Mouse (Mus musculus): Measurements from ENCODE around the gene Nxt1. TPM values are rescaled to one million over a fixed set of nuclear protein-coding genes. Genes with fewer than 3 reads are reported as not detected.

Nxt1 gene
- polyA plus RNA-seq, 1 experiment from 2014 or later, result 131 TPM

DNA sequence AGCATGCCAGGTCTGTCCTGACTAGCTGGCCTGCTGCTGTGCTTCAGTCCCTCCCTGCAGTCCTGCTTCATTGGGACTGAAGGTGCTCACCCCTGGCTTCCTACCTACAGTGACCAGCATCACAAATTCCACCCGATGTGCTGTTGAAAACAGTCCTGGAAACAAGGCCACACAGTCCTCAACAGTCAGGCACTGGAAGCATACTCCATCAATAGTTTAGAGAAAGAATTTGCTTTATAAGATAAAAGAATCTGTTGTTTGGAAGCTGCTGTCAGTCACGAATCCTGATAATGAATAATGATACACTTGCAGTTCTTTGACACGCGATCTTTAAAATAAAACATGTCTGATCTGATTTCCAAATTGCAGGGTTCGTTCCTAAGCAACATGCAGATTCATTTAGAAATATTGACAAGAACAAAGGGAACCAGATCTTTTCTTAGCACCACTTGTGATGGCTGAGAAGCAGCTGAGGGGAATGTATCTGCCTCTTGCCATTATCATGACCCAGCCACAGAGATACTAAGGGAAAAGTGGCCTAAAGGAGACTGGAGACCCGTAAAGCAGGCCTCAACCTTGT lies 27.9 kb upstream of the Nxt1 start:
- Histone ChIP-seq H3K27ac (replicated peaks; ENCODE audit: low read depth, low read length) (no peak overlapping the region), H3K36me3 (replicated peaks; ENCODE audit: control insufficient read depth, insufficient read depth, low read depth, low read length) (no peaks in the 10 kb centered on the region), H3K4me3 (ENCODE audit: low read depth, low read length) (no peak overlapping the region), H3K4me1 (ENCODE audit: control insufficient read depth, insufficient read depth, low read length) (no peaks in the 10 kb centered on the region), H3K9ac (replicated peaks; ENCODE audit: low read length) (no peak overlapping the region), H3K4me2 (ENCODE audit: low read depth, low read length) (no peak overlapping the region), H3K27me3 (ENCODE audit: control insufficient read depth, insufficient read depth, low read length) (no peaks in the 10 kb centered on the region), H3K9me3 (replicated peaks; ENCODE audit: control insufficient read depth, low read length) (no peaks in the 10 kb centered on the region)
- DNase-seq (ENCODE audit: low spot score) (no peak), ATAC-seq (replicated peaks; ENCODE audit: insufficient number of reproducible peaks, low FRiP score, low TSS enrichment, low read depth) (no peak)
- 88% methylated on average over 6 of the region's 6 CpGs for WGBS

DNA sequence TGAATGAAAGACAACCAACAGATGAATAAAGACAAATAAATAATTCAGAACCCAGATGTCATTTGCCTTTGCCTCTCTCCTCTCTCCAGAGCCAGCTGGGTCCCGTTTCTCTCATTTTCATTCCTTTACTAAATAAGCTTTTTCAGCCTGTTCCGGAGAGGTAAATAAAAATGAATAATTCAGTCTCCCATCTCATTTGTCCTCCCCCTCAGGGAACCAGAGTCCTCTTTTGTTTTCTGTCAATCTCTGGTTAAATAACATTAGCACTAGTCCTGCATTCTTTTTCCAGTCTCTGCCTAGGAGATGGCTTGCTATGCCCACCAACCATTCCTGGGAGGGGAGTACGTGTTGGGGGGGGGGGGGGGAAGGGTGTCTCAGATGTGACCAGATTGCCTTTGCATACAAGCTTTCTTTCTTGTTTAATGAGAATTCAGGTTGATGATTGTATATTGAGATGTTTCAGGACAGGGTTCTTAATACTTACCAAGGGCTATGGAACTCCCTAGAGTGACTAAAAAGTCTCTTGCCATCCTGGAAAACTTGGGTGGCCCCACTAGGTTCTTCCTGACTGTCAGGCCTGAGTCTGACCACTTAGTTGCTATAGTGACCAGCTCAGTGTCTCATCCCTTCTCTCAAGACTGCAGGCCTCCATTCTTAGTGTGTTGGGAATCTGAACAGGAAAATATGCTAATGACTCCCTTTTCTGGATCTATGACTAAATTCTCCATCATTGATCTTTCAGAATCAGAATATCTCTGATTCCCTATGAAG lies 21.6 kb upstream of the Nxt1 start:
- H3K4me1 ChIP-seq (ENCODE audit: control insufficient read depth, insufficient read depth, low read length), result no peaks in the 10 kb centered on the region
- no peaks in the 10 kb centered on the region for H3K9me3 ChIP-seq (replicated peaks; ENCODE audit: control insufficient read depth, low read length)
- no peak overlapping the region for H3K27ac ChIP-seq (replicated peaks; ENCODE audit: low read depth, low read length)
- no peaks in the 10 kb centered on the region for H3K27me3 ChIP-seq (ENCODE audit: control insufficient read depth, insufficient read depth, low read length)
- ATAC-seq (replicated peaks; ENCODE audit: insufficient number of reproducible peaks, low FRiP score, low TSS enrichment, low read depth) (0 out of 2 replicates have a peak, but pooled peaks have one; percentile 45), DNase-seq (ENCODE audit: low spot score) (no peak)
- no peak overlapping the region for H3K4me2 ChIP-seq (ENCODE audit: low read depth, low read length)
- no peak overlapping the region for H3K4me3 ChIP-seq (ENCODE audit: low read depth, low read length)
- 35% methylated on average over 3 of the region's 3 CpGs for WGBS
- no peaks in the 10 kb centered on the region for H3K36me3 ChIP-seq (replicated peaks; ENCODE audit: control insufficient read depth, insufficient read depth, low read depth, low read length)
- H3K9ac ChIP-seq (replicated peaks; ENCODE audit: low read length), result no peak overlapping the region

DNA sequence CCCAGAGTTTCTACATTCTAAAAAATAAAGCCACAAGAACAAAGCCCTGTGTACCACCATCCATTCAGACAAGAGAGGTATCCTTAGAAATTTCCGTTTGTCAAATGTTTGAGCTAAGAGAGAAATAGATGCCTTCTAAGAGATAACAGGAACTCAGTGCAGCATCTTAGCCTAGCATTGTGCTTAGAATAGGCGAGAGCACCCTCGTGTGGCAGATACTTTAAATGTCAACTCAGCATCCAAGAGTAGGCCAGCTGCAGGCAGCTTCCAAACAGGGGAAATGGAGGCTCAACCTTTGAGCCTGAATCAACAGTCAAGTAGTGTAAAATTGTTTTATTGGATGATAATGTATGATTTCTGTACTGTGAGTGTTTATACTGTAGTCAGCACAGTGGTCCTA lies 17.4 kb upstream of the Nxt1 start:
- Histone ChIP-seq H3K27ac (replicated peaks; ENCODE audit: low read depth, low read length) (no peak overlapping the region), H3K4me1 (ENCODE audit: control insufficient read depth, insufficient read depth, low read length) (no peaks in the 10 kb centered on the region), H3K9me3 (replicated peaks; ENCODE audit: control insufficient read depth, low read length) (no peaks in the 10 kb centered on the region), H3K36me3 (replicated peaks; ENCODE audit: control insufficient read depth, insufficient read depth, low read depth, low read length) (no peaks in the 10 kb centered on the region), H3K27me3 (ENCODE audit: control insufficient read depth, insufficient read depth, low read length) (no peaks in the 10 kb centered on the region), H3K4me2 (ENCODE audit: low read depth, low read length) (no peak overlapping the region), H3K9ac (replicated peaks; ENCODE audit: low read length) (no peak overlapping the region), H3K4me3 (ENCODE audit: low read depth, low read length) (no peak overlapping the region)
- ATAC-seq (replicated peaks; ENCODE audit: insufficient number of reproducible peaks, low FRiP score, low TSS enrichment, low read depth) (no peak), DNase-seq (ENCODE audit: low spot score) (peak; percentile 68)
- 4% methylated on average over 3 of the region's 3 CpGs for WGBS

DNA sequence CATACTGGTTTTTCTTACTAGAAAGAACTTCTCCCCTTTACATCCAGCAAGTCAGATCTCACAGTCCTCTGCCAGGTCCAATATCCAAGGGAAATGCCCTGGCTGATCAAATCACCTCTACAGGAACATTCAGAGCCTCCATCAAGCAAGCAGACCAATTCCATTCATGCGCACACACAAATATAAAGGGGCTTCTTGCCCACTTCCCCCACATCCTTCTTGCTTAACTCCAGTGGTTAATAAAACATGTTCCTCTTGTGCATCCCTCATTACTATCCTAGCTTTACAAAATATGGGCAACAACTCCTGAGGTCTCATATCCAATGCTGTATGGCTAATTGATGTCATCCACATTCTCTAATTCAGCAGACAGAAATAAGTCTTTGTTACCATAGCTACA lies 8.9 kb upstream of the Nxt1 start:
- Histone ChIP-seq H3K4me3 (ENCODE audit: low read depth, low read length) (no peak overlapping the region), H3K4me2 (ENCODE audit: low read depth, low read length) (no peak overlapping the region), H3K9ac (replicated peaks; ENCODE audit: low read length) (no peak overlapping the region), H3K9me3 (replicated peaks; ENCODE audit: control insufficient read depth, low read length) (no peaks in the 10 kb centered on the region), H3K27me3 (ENCODE audit: control insufficient read depth, insufficient read depth, low read length) (no peaks in the 10 kb centered on the region), H3K27ac (replicated peaks; ENCODE audit: low read depth, low read length) (no peak overlapping the region), H3K4me1 (ENCODE audit: control insufficient read depth, insufficient read depth, low read length) (no peaks in the 10 kb centered on the region), H3K36me3 (replicated peaks; ENCODE audit: control insufficient read depth, insufficient read depth, low read depth, low read length) (no peaks in the 10 kb centered on the region)
- 97% methylated on average over 1 of the region's 1 CpGs for WGBS
- DNase-seq (ENCODE audit: low spot score) (no peak), ATAC-seq (replicated peaks; ENCODE audit: insufficient number of reproducible peaks, low FRiP score, low TSS enrichment, low read depth) (no peak)

DNA sequence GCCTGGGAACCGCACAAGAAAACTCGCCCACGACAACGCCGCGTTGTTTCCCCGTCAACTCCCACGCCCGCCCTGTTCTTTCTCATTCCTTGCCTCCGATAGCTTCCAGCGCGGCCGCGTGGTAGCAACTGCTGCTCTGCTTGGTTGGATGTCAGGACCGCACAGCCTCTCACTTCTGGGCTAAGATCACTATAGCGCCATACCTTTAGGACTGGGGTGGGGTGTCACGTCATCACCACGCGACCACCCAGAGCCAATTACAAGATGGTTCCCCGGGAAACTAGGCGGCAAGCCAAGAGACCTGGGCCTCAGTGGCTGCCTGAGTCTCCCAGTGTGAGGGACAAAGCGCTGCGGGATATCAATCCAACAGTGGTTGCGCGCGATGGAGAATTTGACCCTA lies 5.4 kb downstream of the Nxt1 start:
- H3K9ac ChIP-seq (replicated peaks; ENCODE audit: low read length), result peak overlapping the region; percentile 47
- ATAC-seq (replicated peaks; ENCODE audit: insufficient number of reproducible peaks, low FRiP score, low TSS enrichment, low read depth) (0 out of 2 replicates have a peak, but pooled peaks have one; percentile 4), DNase-seq (ENCODE audit: low spot score) (peak; percentile 81)
- WGBS, result 4% methylated on average over 26 of the region's 26 CpGs
- H3K9me3 ChIP-seq (replicated peaks; ENCODE audit: control insufficient read depth, low read length), result no peaks in the 10 kb centered on the region
- H3K27ac ChIP-seq (replicated peaks; ENCODE audit: low read depth, low read length), result peak overlapping the region; percentile 65
- no peaks in the 10 kb centered on the region for H3K27me3 ChIP-seq (ENCODE audit: control insufficient read depth, insufficient read depth, low read length)
- H3K4me1 ChIP-seq (ENCODE audit: control insufficient read depth, insufficient read depth, low read length), result no peaks in the 10 kb centered on the region; the same call in 1 of the 2 replicates
- H3K36me3 ChIP-seq (replicated peaks; ENCODE audit: control insufficient read depth, insufficient read depth, low read depth, low read length), result peaks cover 4% of the 10 kb centered on the region; the same call in 1 of the 2 replicates
- peak overlapping the region; percentile 34 for H3K4me2 ChIP-seq (ENCODE audit: low read depth, low read length)
- peak overlapping the region; percentile 32 for H3K4me3 ChIP-seq (ENCODE audit: low read depth, low read length)

DNA sequence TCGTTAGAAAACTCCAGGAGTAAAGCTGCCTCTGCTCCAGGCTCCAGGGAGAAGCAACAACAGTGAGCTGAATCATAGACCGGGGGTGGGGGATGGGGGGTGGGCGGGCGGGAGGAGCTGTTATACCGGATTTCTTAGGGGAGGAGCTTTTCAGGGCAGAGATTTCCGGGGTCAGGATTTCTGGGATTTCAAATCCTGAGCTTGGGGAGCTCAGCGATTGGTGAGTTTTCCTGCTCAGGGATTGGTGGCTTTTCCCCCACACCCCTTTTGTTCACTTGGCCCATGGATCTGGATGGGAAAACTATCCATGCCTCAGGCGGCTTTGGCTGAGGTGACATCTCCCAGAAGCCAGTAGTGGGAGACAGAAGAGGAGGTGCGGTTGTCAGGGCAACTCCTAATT lies 6.9 kb downstream of the Nxt1 start:
- H3K4me1 ChIP-seq (ENCODE audit: control insufficient read depth, insufficient read depth, low read length), result no peaks in the 10 kb centered on the region; the same call in 1 of the 2 replicates
- H3K4me3 ChIP-seq (ENCODE audit: low read depth, low read length), result 0 out of 2 replicates have a peak overlapping the region, but pooled peaks have one; percentile 1
- ATAC-seq (replicated peaks; ENCODE audit: insufficient number of reproducible peaks, low FRiP score, low TSS enrichment, low read depth), result peak; percentile 25; the same call in 1 of the 2 replicates
- H3K36me3 ChIP-seq (replicated peaks; ENCODE audit: control insufficient read depth, insufficient read depth, low read depth, low read length), result peaks cover 6% of the 10 kb centered on the region; the same call in 1 of the 2 replicates
- H3K9me3 ChIP-seq (replicated peaks; ENCODE audit: control insufficient read depth, low read length), result no peaks in the 10 kb centered on the region
- DNase-seq (ENCODE audit: low spot score), result peak; percentile 81
- H3K9ac ChIP-seq (replicated peaks; ENCODE audit: low read length), result 0 out of 2 replicates have a peak overlapping the region, but pooled peaks have one; percentile 43
- H3K4me2 ChIP-seq (ENCODE audit: low read depth, low read length), result peak overlapping the region; percentile 19
- H3K27me3 ChIP-seq (ENCODE audit: control insufficient read depth, insufficient read depth, low read length), result no peaks in the 10 kb centered on the region
- WGBS, result 0% methylated on average over 9 of the region's 9 CpGs
- peak overlapping the region; percentile 76 for H3K27ac ChIP-seq (replicated peaks; ENCODE audit: low read depth, low read length)

DNA sequence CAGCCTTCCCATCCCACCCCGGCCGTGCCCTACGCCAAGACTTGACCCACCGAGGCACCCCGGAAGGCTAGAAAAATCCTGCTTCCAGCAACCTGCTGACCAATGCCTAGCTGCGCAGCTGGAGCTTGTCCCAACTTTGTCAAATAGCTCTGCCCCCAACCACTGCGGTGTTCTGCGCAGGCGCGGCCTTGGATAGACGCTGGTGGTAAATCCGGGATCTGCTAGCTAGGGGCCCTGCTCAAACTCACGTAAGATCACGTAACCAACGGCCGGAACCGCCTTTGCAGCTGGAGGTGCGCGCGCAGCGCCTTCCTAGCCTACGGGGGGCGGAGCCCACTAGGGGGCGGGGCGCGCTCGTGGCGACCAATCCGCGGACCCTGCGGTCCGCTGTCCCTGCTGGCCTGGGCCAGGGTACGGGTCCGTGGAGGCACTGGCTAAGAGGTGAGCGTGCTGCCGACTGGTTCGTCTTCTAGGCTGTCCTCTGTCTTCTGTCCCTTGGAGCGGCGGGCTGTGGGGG lies 8.4 kb downstream of the Nxt1 start, which contains the start of gene Gzf1:
TSS of gene Gzf1 (plus strand) at position 249 of the 517 bp plus-strand sequence.
- ATAC-seq (replicated peaks; ENCODE audit: insufficient number of reproducible peaks, low FRiP score, low TSS enrichment, low read depth) (peak; percentile 95), DNase-seq (ENCODE audit: low spot score) (peak; percentile 100)
- WGBS, result under 1% methylated on average over 39 of the region's 39 CpGs
- H3K9ac ChIP-seq (replicated peaks; ENCODE audit: low read length), result peak within 1 kb of the TSS; percentile 75
- H3K27me3 ChIP-seq (ENCODE audit: control insufficient read depth, insufficient read depth, low read length), result no peaks in the 10 kb centered on the region
- peaks cover 6% of the 10 kb centered on the region; the same call in 1 of the 2 replicates for H3K36me3 ChIP-seq (replicated peaks; ENCODE audit: control insufficient read depth, insufficient read depth, low read depth, low read length)
- H3K9me3 ChIP-seq (replicated peaks; ENCODE audit: control insufficient read depth, low read length), result no peaks in the 10 kb centered on the region
- H3K4me2 ChIP-seq (ENCODE audit: low read depth, low read length), result peak within 1 kb of the TSS; percentile 73
- H3K4me3 ChIP-seq (ENCODE audit: low read depth, low read length), result peak within 1 kb of the TSS; percentile 77
- H3K4me1 ChIP-seq (ENCODE audit: control insufficient read depth, insufficient read depth, low read length), result no peaks in the 10 kb centered on the region; the same call in 1 of the 2 replicates
- H3K27ac ChIP-seq (replicated peaks; ENCODE audit: low read depth, low read length), result peak within 1 kb of the TSS; percentile 28

Data from embryonic facial prominence, embryonic 11.5 days (tissue).